ENCODE assay signal across 8 mouse cellular contexts in genomic region chr19:46337719-46338330, GRCm38 (mm10). TPM values are rescaled to one million over a fixed set of nuclear protein-coding genes. Genes with fewer than 3 reads are reported as not detected.
DNase-seq lines count a peak whose midpoint lies in the region; ATAC-seq and TF ChIP-seq lines count a peak whose summit lies in the region.

No protein-coding gene starts in this region.

- 6% methylated on average over 15 of the region's 15 CpGs for WGBS in cerebellum, adult 2 months
- 41% methylated on average over 15 of the region's 15 CpGs for WGBS in spleen, adult 2 months
- 35% methylated on average over 15 of the region's 15 CpGs for WGBS in liver, embryonic 11.5 days

- peaks cover 26% of the 10 kb centered on the region for H3K4me1 ChIP-seq in cerebellum, adult 2 months (ENCODE audit: control insufficient read depth, insufficient read depth, low read length)
- peaks cover 6% of the 10 kb centered on the region; the same call in 1 of the 2 replicates for H3K4me1 ChIP-seq in spleen, adult 2 months (ENCODE audit: control insufficient read depth, insufficient read depth, insufficient read length)
- H3K4me1 ChIP-seq in liver, embryonic 11.5 days (replicated peaks; ENCODE audit: control insufficient read depth, insufficient read depth, low read length) = peaks cover 13% of the 10 kb centered on the region

- no peak for TF ChIP-seq POLR2A in cerebellum, adult 2 months (IDR thresholded peaks at IDR 0.05; ENCODE audit: borderline replicate concordance, insufficient read depth, low read length)
- TF ChIP-seq POLR2A in spleen, adult 2 months (IDR thresholded peaks at IDR 0.05; ENCODE audit: low read depth, low read length) = no peak

- H3K9me3 ChIP-seq in liver, embryonic 11.5 days (ENCODE audit: control insufficient read depth, low read length) = no peaks in the 10 kb centered on the region

- no peaks in the 10 kb centered on the region for H3K36me3 ChIP-seq in spleen, adult 2 months (ENCODE audit: control insufficient read depth, insufficient read depth, low read length)
- H3K36me3 ChIP-seq in liver, embryonic 11.5 days (ENCODE audit: control insufficient read depth, insufficient read depth, low read length) = no peaks in the 10 kb centered on the region

- H3K4me3 ChIP-seq in cerebellum, adult 2 months (replicated peaks; ENCODE audit: insufficient read depth, low read depth, low read length) = peak overlapping the region; percentile 75
- H3K4me3 ChIP-seq in spleen, adult 2 months (ENCODE audit: extremely low read depth, insufficient read depth, insufficient read length) = peak overlapping the region; percentile 69
- H3K4me3 ChIP-seq in liver, embryonic 11.5 days (ENCODE audit: low read depth, low read length) = peak overlapping the region; percentile 82

- no peaks in the 10 kb centered on the region for H3K27me3 ChIP-seq in cerebellum, adult 2 months (ENCODE audit: control insufficient read depth, insufficient read depth, low read length)
- H3K27me3 ChIP-seq in spleen, adult 2 months (ENCODE audit: control insufficient read depth, insufficient read depth, low read length) = no peaks in the 10 kb centered on the region
- no peaks in the 10 kb centered on the region for H3K27me3 ChIP-seq in liver, embryonic 11.5 days (replicated peaks; ENCODE audit: control insufficient read depth, insufficient read depth, low read length)

- peak overlapping the region; percentile 85 for H3K9ac ChIP-seq in liver, embryonic 11.5 days (ENCODE audit: low read depth, low read length)

- ATAC-seq in liver, embryonic 11.5 days (replicated peaks; ENCODE audit: low FRiP score) = no peak
- ATAC-seq in inflammation-experienced regulatory T-cells, adult 6 months = no peak

- no peak for TF ChIP-seq CTCF in cerebellum, adult 2 months (IDR thresholded peaks at IDR 0.05; ENCODE audit: borderline replicate concordance, insufficient read depth, low read depth, low read length)
- no peak for TF ChIP-seq CTCF in spleen, adult 2 months (IDR thresholded peaks at IDR 0.05; ENCODE audit: extremely low read depth, insufficient read depth, insufficient read length, insufficient replicate concordance)

- H3K27ac ChIP-seq in cerebellum, adult 2 months (ENCODE audit: insufficient read depth, low read length) = peak overlapping the region; percentile 85
- no peak overlapping the region for H3K27ac ChIP-seq in spleen, adult 2 months (ENCODE audit: insufficient read depth, low read length)
- peak overlapping the region; percentile 58; the same call in 1 of the 2 replicates for H3K27ac ChIP-seq in liver, embryonic 11.5 days (ENCODE audit: low read depth, low read length)

- no peak for DNase-seq in cerebellum, adult 2 months
- DNase-seq in cerebellum, postnatal 25 days = no peak
- DNase-seq in spleen, adult 2 months (ENCODE audit: low read depth in 1 of 2, low spot score in 2 of 2) = no peak
- no peak for DNase-seq in spleen, postnatal 36 days (ENCODE audit: low spot score in 2 of 2)
- DNase-seq in liver, embryonic 11.5 days (ENCODE audit: low spot score) = no peak
- DNase-seq in spleen, adult 18-20 months = no peak
- no peak for DNase-seq in spleen, adult 12 weeks (ENCODE audit: low spot score)

- H3K4me2 ChIP-seq in liver, embryonic 11.5 days = peak overlapping the region; percentile 83

RNA-seq across cellular contexts. Expression of gene Cuedc2, which starts 0.7 kb away (rescaled TPM):
- polyA plus RNA-seq in cerebellum, adult 2 months (2012; rRNA removed) = 258 and 262 TPM in 2 replicates
- polyA plus RNA-seq in spleen, adult 2 months (2012; rRNA removed) = 45.3 and 55.0 TPM in 2 replicates
- polyA plus RNA-seq in liver, embryonic 11.5 days (2014; fragmentation: Nextera tagmentation; extraction: Ambion mirVana) = 151 and 153 TPM in 2 replicates
- polyA plus RNA-seq in inflammation-experienced regulatory T-cells, adult 6 months (2017; shearing (Covaris generic)) = 10 to 100 TPM; 34.9 to 54.1 (median 46.6) TPM

RNA-seq across cellular contexts. Expression of gene Mfsd13a, which starts 3.1 kb away (rescaled TPM):
- 32.3 and 32.9 TPM in 2 replicates for polyA plus RNA-seq in cerebellum, adult 2 months (2012; rRNA removed)
- polyA plus RNA-seq in spleen, adult 2 months (2012; rRNA removed) = 5.3 and 10.8 TPM in 2 replicates
- polyA plus RNA-seq in liver, embryonic 11.5 days (2014; fragmentation: Nextera tagmentation; extraction: Ambion mirVana) = 21.9 and 25.4 TPM in 2 replicates
- 1 to 10 TPM; 4.3 to 8.1 (median 5.9) TPM for polyA plus RNA-seq in inflammation-experienced regulatory T-cells, adult 6 months (2017; shearing (Covaris generic))

RNA-seq across cellular contexts. Expression of gene Fbxl15, which starts 9.8 kb away (rescaled TPM):
- polyA plus RNA-seq in cerebellum, adult 2 months (2012; rRNA removed) = 38.8 and 41.7 TPM in 2 replicates
- polyA plus RNA-seq in spleen, adult 2 months (2012; rRNA removed) = 12.1 and 16.4 TPM in 2 replicates
- 15.7 and 16.4 TPM in 2 replicates for polyA plus RNA-seq in liver, embryonic 11.5 days (2014; fragmentation: Nextera tagmentation; extraction: Ambion mirVana)
- 1 to 10 TPM; 3.9 to 6.4 (median 4.5) TPM for polyA plus RNA-seq in inflammation-experienced regulatory T-cells, adult 6 months (2017; shearing (Covaris generic))

RNA-seq across cellular contexts. Expression of gene Psd, which starts 10.9 kb away (rescaled TPM):
- polyA plus RNA-seq in cerebellum, adult 2 months (2012; rRNA removed) = 194 and 207 TPM in 2 replicates
- polyA plus RNA-seq in spleen, adult 2 months (2012; rRNA removed) = 3.6 and 4.7 TPM in 2 replicates
- 11.9 and 12.4 TPM in 2 replicates for polyA plus RNA-seq in liver, embryonic 11.5 days (2014; fragmentation: Nextera tagmentation; extraction: Ambion mirVana)
- polyA plus RNA-seq in inflammation-experienced regulatory T-cells, adult 6 months (2017; shearing (Covaris generic)) = 1 to 10 TPM; 3.1 to 4.1 (median 4.0) TPM

RNA-seq across cellular contexts. Expression of gene 2310034G01Rik, which starts 12.3 kb away (rescaled TPM):
- polyA plus RNA-seq in cerebellum, adult 2 months (2012; rRNA removed) = 1.7 and 2.2 TPM in 2 replicates
- 0.16 and 0.42 TPM in 2 replicates for polyA plus RNA-seq in spleen, adult 2 months (2012; rRNA removed)
- 0.87 and 1.5 TPM in 2 replicates for polyA plus RNA-seq in liver, embryonic 11.5 days (2014; fragmentation: Nextera tagmentation; extraction: Ambion mirVana)
- under 1 TPM in 2 of 3 experiments, not detected in 1; 0.24 to 0.44 TPM for polyA plus RNA-seq in inflammation-experienced regulatory T-cells, adult 6 months (2017; shearing (Covaris generic))
